Mouse (Mus musculus) cerebral cortex, adult 2 months (tissue): ENCODE data around the gene Tmem200a.

ENCODE experiments used
- WGBS: fragments of 180-500 bp; shearing (Covaris S2); methylation state at CpG from one replicate; pipeline ENCODE4 v1.1.7; 2018; 5-methylcytosine and 5-hydroxymethylcytosine counted together

Tmem200a gene

GRCm38 (mm10) chr10:26078521-26079142 lies at the start of gene Tmem200a:
Gene Tmem200a, minus strand, starts transcription at chr10:26079052.
- under 1% methylated on average over 46 of the region's 46 CpGs for WGBS

GRCm38 (mm10) chr10:26119822-26120183 lies 41.0 kb upstream of the Tmem200a start:
- 38% methylated on average over 1 of the region's 1 CpGs for WGBS

GRCm38 (mm10) chr10:26119067-26119821 lies 40.4 kb upstream of the Tmem200a start:
- WGBS: 47% methylated on average over 6 of the region's 6 CpGs

- 54% methylated on average over 4 of the region's 4 CpGs for WGBS
These were observed 35.6 kb upstream of the Tmem200a start for GRCm38 (mm10) chr10:26114409-26114808.

GRCm38 (mm10) chr10:26103330-26103982 lies 24.6 kb upstream of the Tmem200a start:
- WGBS: 79% methylated on average over 3 of the region's 3 CpGs

DNA sequence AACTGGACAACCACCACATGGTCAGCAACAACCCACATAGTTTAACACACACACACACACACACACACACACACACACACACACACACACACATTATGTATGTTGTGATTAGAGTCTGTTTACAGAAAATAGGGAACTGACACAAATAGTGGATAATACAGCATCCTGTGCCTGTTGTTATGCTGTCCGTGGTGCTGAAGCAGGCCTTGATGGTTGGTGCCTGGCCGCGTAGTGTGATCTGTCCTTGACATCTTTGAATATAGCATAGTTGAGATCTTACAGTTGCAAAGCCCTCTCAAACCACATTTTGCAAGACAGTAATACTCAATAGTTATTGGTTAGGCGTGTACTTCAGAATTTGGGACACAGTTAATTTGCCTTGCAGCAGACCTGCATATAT lies 3.2 kb upstream of the Tmem200a start:
- WGBS: 82% methylated on average over 4 of the region's 4 CpGs

DNA sequence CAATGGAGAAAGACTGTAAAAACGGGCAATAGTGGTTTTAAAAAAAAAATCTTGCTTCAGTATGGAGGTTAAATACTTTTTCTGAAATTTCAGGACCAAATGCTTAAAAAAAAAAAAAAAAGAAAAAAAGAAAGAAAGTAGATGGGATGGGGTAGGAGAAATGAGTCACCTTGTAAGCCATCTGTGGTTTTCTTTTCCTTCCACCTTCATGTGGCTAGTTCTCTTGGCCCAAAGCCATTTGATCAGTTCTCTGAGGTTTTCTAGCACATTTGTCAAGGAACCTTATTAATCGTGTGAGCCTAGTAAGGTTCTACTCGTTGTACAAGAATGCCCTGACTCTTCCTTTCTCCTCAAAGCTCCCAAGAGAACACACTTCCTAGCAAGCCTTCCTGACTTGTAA lies 826 bp upstream of the Tmem200a start:
- 63% methylated on average over 3 of the region's 3 CpGs for WGBS

GRCm38 (mm10) chr10:26077671-26078481 lies 976 bp downstream of the Tmem200a start, which contains the start of gene Gm9767:
Gene Gm9767, plus strand, starts transcription at chr10:26078255.
- WGBS: 2% methylated on average over 52 of the region's 52 CpGs

DNA sequence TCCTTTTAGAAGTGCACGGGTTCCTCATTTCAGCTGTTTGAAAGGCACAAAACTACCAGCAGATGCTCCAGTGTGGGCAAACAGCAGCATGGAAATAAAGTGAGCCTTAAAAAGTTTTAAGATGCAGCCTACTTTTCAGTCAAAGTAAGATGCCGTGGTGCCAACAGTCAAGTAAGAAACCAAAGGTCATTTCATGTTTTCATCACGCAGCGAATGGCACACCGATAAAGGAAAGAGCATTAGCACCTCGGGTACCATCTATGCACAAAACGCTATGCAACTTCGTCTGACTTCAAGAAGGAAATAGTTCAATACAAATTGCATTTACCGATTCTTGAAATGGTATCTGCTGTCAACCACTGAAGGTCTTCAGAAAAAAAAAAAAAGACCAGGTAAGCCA lies 1.9 kb downstream of the Tmem200a start:
- 44% methylated on average over 9 of the region's 9 CpGs for WGBS

DNA sequence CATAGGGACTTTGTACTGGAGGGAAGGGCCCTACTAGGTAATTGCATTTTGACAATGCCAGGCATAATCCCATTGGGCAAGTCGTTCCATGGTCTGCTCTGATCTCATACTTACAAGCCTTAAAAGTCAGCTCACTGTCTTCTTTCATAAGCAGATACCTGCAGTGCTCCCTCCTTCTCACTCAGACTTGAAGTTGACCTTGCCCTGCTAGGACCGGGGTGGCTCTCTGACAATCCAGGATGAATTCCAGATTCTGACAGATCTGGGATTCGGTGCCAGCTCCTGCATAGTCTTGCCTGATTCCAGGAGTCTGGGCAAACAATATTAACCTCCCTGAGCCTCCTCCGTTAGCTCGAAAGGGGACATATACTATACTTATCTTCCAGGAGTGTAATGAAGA lies 6.9 kb downstream of the Tmem200a start:
- WGBS: 76% methylated on average over 5 of the region's 5 CpGs

DNA sequence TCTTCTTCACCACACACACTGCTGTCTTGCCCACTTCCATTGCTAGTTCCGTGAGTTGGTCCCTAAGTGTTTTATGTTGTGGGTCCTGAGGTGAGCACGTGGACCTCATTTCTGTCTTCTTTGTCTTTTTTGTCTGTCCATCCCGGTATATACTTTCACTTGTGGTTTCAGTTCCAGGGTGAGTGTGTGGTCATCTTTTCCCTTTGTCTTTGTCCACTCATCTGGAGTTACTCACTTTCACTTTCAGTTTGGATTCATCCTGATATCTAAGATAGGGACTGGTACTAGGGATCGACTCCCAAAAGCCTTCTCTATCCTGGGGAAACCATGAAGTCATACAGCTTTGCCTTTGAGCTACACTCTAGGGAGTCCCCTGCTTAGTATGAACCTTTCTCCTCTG lies 15.8 kb downstream of the Tmem200a start:
- 92% methylated on average over 4 of the region's 4 CpGs for WGBS

DNA sequence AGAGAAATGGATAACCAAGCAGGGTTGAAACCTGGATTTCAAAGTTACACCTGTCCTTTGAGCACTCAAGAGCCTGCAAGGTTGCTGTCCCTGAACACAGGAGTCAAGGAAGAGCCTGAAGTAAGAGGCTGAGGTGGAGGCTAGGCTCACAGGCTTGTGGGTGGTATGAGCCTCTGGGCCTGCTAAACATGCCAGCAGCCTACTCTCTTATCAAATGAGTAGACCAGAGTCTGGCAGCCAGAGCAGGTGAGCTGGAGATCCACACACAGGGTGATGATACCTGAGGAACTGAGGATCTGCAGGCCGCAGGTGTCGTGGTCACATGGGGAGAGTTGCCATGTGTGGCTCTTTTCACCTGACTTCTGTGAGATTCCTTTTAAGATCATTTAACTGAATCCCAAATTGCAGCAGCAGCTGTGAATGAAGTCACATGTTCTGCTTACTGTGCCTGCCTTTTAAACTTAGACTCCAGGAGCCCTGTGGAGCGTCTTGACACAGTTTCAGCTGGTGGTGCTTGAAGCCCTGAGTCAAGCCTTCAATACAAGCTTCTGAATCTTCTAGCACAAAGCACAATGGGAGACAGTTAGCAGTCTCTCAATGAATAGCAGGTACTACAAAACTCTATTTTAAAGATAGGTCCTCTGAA lies 19.1 kb downstream of the Tmem200a start:
- WGBS: 57% methylated on average over 3 of the region's 3 CpGs

DNA sequence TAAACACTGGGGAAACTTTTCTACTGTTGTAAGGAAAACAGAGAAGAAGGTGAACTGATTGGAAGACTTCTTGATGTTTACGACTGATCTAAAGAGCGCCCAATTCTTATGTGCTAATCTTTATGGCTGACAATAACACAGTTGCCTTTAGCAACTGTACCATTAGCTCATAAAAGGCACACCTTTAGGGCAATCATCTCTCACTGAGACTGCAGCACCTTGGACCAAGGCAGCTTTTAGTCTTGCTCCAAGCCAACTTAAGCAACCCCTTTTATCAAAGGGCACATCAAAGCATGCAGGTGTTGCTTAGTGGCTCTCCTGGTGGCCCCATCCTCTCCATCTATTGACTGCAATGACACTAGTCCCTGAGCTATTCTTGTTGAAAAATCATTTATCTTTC lies 27.7 kb downstream of the Tmem200a start:
- 97% methylated on average over 2 of the region's 2 CpGs for WGBS

- WGBS: 35% methylated on average over 5 of the region's 5 CpGs
These were observed 43.9 kb downstream of the Tmem200a start for GRCm38 (mm10) chr10:26034931-26035330.

- 74% methylated on average over 3 of the region's 3 CpGs for WGBS
These were observed 60.1 kb downstream of the Tmem200a start for GRCm38 (mm10) chr10:26018740-26019139.

DNA sequence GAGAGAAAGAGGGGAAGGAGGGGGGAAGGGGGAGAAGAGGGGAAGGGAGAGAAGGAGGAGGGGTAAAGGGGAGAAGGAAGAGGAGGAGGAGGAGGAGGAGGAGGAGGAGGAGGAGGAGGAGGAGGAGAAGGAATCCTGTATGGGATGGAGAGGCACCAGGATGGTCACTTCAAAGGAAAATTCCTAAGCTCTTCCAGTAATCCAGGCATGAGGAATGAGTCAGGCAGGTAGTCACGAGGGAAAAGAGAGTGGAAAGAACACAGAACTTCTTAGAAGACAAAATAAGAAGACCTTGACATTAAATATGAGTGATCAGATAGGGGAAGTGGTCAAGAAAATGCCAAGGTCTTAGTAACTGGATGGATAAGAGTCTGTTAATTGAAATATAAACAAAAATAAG lies 64.6 kb downstream of the Tmem200a start:
- 65% methylated on average over 1 of the region's 1 CpGs for WGBS

GRCm38 (mm10) chr10:26008948-26009347 lies 69.9 kb downstream of the Tmem200a start:
- 18% methylated on average over 5 of the region's 5 CpGs for WGBS

GRCm38 (mm10) chr10:26005471-26005870 lies 73.4 kb downstream of the Tmem200a start:
- WGBS: 73% methylated on average over 6 of the region's 6 CpGs

GRCm38 (mm10) chr10:26000893-26001292 lies 78.0 kb downstream of the Tmem200a start:
- WGBS: 62% methylated on average over 2 of the region's 2 CpGs

DNA sequence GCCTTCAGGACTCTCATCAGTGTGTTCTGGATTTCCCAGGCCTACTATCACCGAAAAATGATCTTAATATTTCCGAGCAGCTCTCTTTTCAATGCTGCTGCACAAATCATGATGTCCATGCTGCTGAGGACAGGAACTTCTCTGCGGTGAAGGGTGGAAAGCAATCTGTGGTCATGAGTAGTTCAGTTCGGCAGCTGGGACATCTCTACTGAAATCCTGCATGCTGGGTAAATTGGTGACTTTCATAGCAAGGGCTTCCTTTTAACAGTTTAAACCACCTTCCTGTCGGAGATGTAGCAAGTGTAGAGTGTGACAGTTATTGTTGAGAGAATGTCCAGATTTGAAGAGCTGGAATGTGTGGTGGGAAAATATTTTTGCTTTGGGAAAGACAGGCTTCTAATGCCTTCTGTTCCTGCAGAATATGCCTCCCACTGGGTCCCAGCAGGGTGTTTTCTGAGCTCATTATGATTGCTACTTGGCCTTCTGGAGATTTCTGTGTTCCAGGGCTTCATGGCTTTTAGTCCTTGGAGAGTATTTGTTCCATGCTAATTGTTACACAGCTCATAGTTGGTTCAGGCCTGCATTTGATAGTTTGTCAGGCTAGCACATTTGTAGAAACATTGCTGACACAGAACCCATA lies 79.4 kb downstream of the Tmem200a start:
- 74% methylated on average over 5 of the region's 5 CpGs for WGBS

DNA sequence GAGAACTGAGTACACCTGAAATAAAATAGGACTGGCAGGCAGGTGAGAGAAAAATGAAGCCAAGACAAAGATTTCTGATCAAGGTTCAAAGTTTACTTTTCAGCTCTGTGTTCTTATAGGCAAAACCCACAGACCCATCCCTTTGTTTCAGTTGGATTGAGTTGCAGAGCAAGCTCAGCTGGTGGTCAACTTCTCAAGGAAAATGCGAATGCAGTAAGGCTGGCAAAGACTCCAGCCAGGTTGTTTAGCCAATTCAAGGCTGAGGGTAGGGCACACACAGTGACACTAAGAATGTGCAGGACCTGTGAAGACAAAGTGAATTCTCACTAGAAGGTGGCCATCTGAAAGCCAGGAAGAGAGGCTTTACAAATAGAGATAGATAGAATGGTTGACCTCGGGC lies 94.8 kb downstream of the Tmem200a start:
- 80% methylated on average over 2 of the region's 2 CpGs for WGBS
